ENCODE assay signal across 8 mouse cellular contexts in genomic region chr11:95339471-95340021, GRCm38 (mm10). TPM values are rescaled to one million over a fixed set of nuclear protein-coding genes. Genes with fewer than 3 reads are reported as not detected.
DNase-seq lines count a peak whose midpoint lies in the region; ATAC-seq and TF ChIP-seq lines count a peak whose summit lies in the region.

No protein-coding gene starts in this region.

- no peaks in the 10 kb centered on the region for H3K79me2 ChIP-seq in heart, adult 2 months (replicated peaks; ENCODE audit: control insufficient read depth, insufficient read depth, low read length)

- H3K27ac ChIP-seq in heart, adult 2 months, result peak overlapping the region; percentile 12; the same call in 1 of the 2 replicates
- H3K27ac ChIP-seq in hindbrain, embryonic 10.5 days, result peak overlapping the region; percentile 45
- H3K27ac ChIP-seq in midbrain, embryonic 14.5 days (replicated peaks; ENCODE audit: low read depth, low read length), result no peak overlapping the region

- no peaks in the 10 kb centered on the region for H3K9me3 ChIP-seq in hindbrain, embryonic 10.5 days
- H3K9me3 ChIP-seq in midbrain, embryonic 14.5 days (ENCODE audit: control insufficient read depth, low read length), result no peaks in the 10 kb centered on the region

- no peak for TF ChIP-seq EP300 in heart, adult 2 months (IDR thresholded peaks at IDR 0.05; ENCODE audit: insufficient read depth, low read depth, low read length)

- H3K4me1 ChIP-seq in heart, adult 2 months (ENCODE audit: control insufficient read depth, insufficient read depth, low read length), result peaks cover 5% of the 10 kb centered on the region
- peaks cover 40% of the 10 kb centered on the region for H3K4me1 ChIP-seq in hindbrain, embryonic 10.5 days (replicated peaks)
- H3K4me1 ChIP-seq in midbrain, embryonic 14.5 days (ENCODE audit: control insufficient read depth, insufficient read depth, low read length), result peaks cover 11% of the 10 kb centered on the region; the same call in 1 of the 2 replicates

- H3K4me3 ChIP-seq in heart, adult 2 months, result no peak overlapping the region
- H3K4me3 ChIP-seq in hindbrain, embryonic 10.5 days, result peak overlapping the region; percentile 76
- H3K4me3 ChIP-seq in midbrain, embryonic 14.5 days (replicated peaks; ENCODE audit: low read depth, low read length), result no peak overlapping the region

- TF ChIP-seq POLR2A in heart, adult 2 months (IDR thresholded peaks at IDR 0.05; ENCODE audit: insufficient read depth, low read depth, low read length), result no peak

- 42% methylated on average over 14 of the region's 14 CpGs for WGBS in heart, adult 2 months
- WGBS in hindbrain, embryonic 10.5 days, result 28% methylated on average over 14 of the region's 14 CpGs
- WGBS in midbrain, embryonic 14.5 days, result 20% methylated on average over 14 of the region's 14 CpGs

- TF ChIP-seq CTCF in heart, adult 2 months (IDR thresholded peaks at IDR 0.05), result no peak

- no peaks in the 10 kb centered on the region; the same call in 1 of the 2 replicates for H3K36me3 ChIP-seq in heart, adult 2 months (ENCODE audit: control insufficient read depth, insufficient read depth, low read length)
- no peaks in the 10 kb centered on the region for H3K36me3 ChIP-seq in hindbrain, embryonic 10.5 days
- H3K36me3 ChIP-seq in midbrain, embryonic 14.5 days (ENCODE audit: control insufficient read depth, insufficient read depth, low read length), result no peaks in the 10 kb centered on the region

- intact Hi-C loops in heart, adult 2 months (cut with DNase I), result loop anchor here (5.0 kb wide), 1 partner anchor 43 kb away; the partner anchor contains the start of gene Slc35b1
- intact Hi-C loops in left cerebral cortex, postnatal 4 days (cut with DNase I), result no loop called here

- no peak overlapping the region for H3K9ac ChIP-seq in heart, adult 2 months (ENCODE audit: low read depth, low read length)
- peak overlapping the region; percentile 32; the same call in 1 of the 2 replicates for H3K9ac ChIP-seq in midbrain, embryonic 14.5 days (replicated peaks; ENCODE audit: low read length)

- no peaks in the 10 kb centered on the region for H3K27me3 ChIP-seq in heart, adult 2 months (ENCODE audit: control insufficient read depth, insufficient read depth, low read length)
- peaks cover 15% of the 10 kb centered on the region for H3K27me3 ChIP-seq in hindbrain, embryonic 10.5 days (ENCODE audit: insufficient read depth, poor library complexity, severe bottlenecking)
- H3K27me3 ChIP-seq in midbrain, embryonic 14.5 days (ENCODE audit: control insufficient read depth, insufficient read depth, low read length), result peaks cover 13% of the 10 kb centered on the region

- no peak overlapping the region for H3K4me2 ChIP-seq in midbrain, embryonic 14.5 days (ENCODE audit: low read length)

- no peak for DNase-seq in heart, adult 2 months
- no peak for DNase-seq in heart, adult 9 months (ENCODE audit: low spot score in 2 of 2)
- DNase-seq in MEL-GATA-1-ER (ENCODE audit: extremely low read depth, low read depth), result peak; percentile 92
- peak; percentile 12 for DNase-seq in hindbrain, embryonic 10.5 days (ENCODE audit: low spot score)
- DNase-seq in midbrain, embryonic 14.5 days, result peak; percentile 21
- DNase-seq in left cerebral cortex, postnatal 4 days, result no peak
- no peak for DNase-seq in kidney, postnatal 4 days
- DNase-seq in lung, adult 18-20 months, result no peak

- ATAC-seq in midbrain, embryonic 14.5 days (ENCODE audit: low FRiP score, low TSS enrichment), result no peak

RNA-seq across cellular contexts. Expression of gene Fam117a, which starts 2.7 kb away (rescaled TPM):
- total RNA-seq in heart, adult 2 months (2021), result 1 to 10 TPM; 8.6 to 10.0 TPM
- polyA plus RNA-seq in heart, adult 2 months (2012; rRNA removed), result 9.1 and 19.0 TPM in 2 replicates
- polyA plus RNA-seq in hindbrain, embryonic 10.5 days (2016; fragmentation: Nextera tagmentation; extraction: Ambion mirVana), result 10.8 and 11.0 TPM in 2 replicates
- 2.4 and 2.5 TPM in 2 replicates for polyA plus RNA-seq in midbrain, embryonic 14.5 days (2014; fragmentation: Nextera tagmentation; extraction: Ambion mirVana)
- total RNA-seq in left cerebral cortex, postnatal 4 days (2021), result 1 to 10 TPM; 4.5 to 4.8 TPM

RNA-seq across cellular contexts. Expression of gene Kat7, which starts 29.5 kb away (rescaled TPM):
- 10 to 100 TPM; 25.9 to 28.6 TPM for total RNA-seq in heart, adult 2 months (2021)
- polyA plus RNA-seq in heart, adult 2 months (2012; rRNA removed), result 19.8 and 31.4 TPM in 2 replicates
- 79.0 and 84.9 TPM in 2 replicates for polyA plus RNA-seq in hindbrain, embryonic 10.5 days (2016; fragmentation: Nextera tagmentation; extraction: Ambion mirVana)
- 56.6 and 65.2 TPM in 2 replicates for polyA plus RNA-seq in midbrain, embryonic 14.5 days (2014; fragmentation: Nextera tagmentation; extraction: Ambion mirVana)
- 10 to 100 TPM; 70.2 to 72.0 TPM for total RNA-seq in left cerebral cortex, postnatal 4 days (2021)

RNA-seq across cellular contexts. Expression of gene Slc35b1, which starts 44.9 kb away (rescaled TPM):
- 10 to 100 TPM; 34.2 to 41.3 TPM for total RNA-seq in heart, adult 2 months (2021)
- polyA plus RNA-seq in heart, adult 2 months (2012; rRNA removed), result 47.2 and 74.2 TPM in 2 replicates
- 119 TPM in 2 replicates for polyA plus RNA-seq in hindbrain, embryonic 10.5 days (2016; fragmentation: Nextera tagmentation; extraction: Ambion mirVana)
- 158 and 167 TPM in 2 replicates for polyA plus RNA-seq in midbrain, embryonic 14.5 days (2014; fragmentation: Nextera tagmentation; extraction: Ambion mirVana)
- total RNA-seq in left cerebral cortex, postnatal 4 days (2021), result 10 to 100 TPM; 85.9 to 87.2 TPM

Comparison
In these comparisons a context has a peak if more than half of its experiments do, and no peak if none do; other contexts are left out.
1. DNase-seq: peak in MEL-GATA-1-ER (single experiment), hindbrain, embryonic 10.5 days (single experiment) and midbrain, embryonic 14.5 days (single experiment); none in heart, adult 2 months (0 of 2), heart, adult 9 months (0 of 2), left cerebral cortex, postnatal 4 days (single experiment), kidney, postnatal 4 days (0 of 2) and lung, adult 18-20 months (0 of 2).